Mouse (Mus musculus): ENCODE measurements around the gene Gm20604. TPM values are rescaled to one million over a fixed set of nuclear protein-coding genes. Genes with fewer than 3 reads are reported as not detected.

The Gm20604 gene
- polyA plus RNA-seq, 1 experiment = 4.2 TPM

DNA sequence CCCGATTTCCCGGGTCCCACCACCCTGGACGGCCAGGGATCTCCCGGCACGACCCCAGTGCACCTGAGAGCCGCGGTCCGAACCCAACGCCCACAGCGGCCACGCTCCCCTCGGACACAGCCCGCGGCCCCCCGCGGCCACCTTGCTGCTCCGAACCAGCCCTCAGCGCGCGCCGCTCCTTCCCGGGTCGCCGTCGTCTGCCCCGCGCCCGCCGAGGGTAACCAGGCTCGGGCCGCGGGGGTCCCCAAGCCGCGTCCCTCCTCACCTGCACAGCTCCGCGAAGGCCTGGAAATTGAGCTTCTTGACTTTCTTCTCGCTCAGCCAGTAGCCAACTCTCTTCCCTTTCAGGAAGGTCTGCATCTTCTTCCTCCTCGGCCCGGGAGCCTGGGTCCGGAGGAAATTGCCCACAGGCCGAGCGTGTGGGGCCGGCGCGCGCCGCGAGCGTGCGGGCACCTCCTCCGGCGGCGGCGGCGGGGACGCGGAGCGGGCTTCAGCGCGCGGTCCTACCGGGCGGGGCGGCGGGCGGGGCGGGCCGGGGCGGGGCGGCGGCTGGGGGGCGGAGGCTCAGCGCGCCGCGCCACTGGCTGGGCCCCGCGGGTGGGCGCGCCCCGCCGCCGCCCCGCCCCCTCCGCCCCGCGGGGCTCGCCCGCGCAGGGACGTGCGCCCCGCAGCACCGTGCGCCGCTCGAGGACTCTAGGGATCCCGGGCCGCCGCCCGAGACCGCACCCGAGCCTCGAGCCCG, 53.8 kb downstream of the Gm20604 start, which contains the start of gene Itpk1:
Gene Itpk1 (minus strand): TSS at position 474 of the 742 bp plus-strand sequence.
- Histone ChIP-seq H3K27ac (ENCODE audit: control insufficient read depth, insufficient read depth, low read length) (peak within 1 kb of the TSS; percentile 15; the same call in 1 of the 2 replicates), H3K4me3 (ENCODE audit: control insufficient read depth, insufficient read depth, low read length) (peak within 1 kb of the TSS; percentile 85), H3K27me3 (ENCODE audit: control insufficient read depth, insufficient read depth, low read length) (no peaks in the 10 kb centered on the region), H3K4me1 (replicated peaks; ENCODE audit: control insufficient read depth, insufficient read depth, low read length) (peaks cover 39% of the 10 kb centered on the region), H3K36me3 (ENCODE audit: control insufficient read depth, insufficient read depth, low read length) (no peaks in the 10 kb centered on the region)
- WGBS = 5% methylated on average over 101 of the region's 105 CpGs
- peak; percentile 50 for DNase-seq
- TF ChIP-seq POLR2A (IDR thresholded peaks at IDR 0.05; ENCODE audit: control insufficient read depth, extremely low read depth, insufficient read depth, low read length, poor library complexity) = peak; percentile 12; the same call in 1 of the 2 replicates
- no peak for TF ChIP-seq CTCF (IDR thresholded peaks at IDR 0.05; ENCODE audit: borderline replicate concordance, control insufficient read depth, extremely low read depth, insufficient read depth, low read length, poor library complexity)

DNA sequence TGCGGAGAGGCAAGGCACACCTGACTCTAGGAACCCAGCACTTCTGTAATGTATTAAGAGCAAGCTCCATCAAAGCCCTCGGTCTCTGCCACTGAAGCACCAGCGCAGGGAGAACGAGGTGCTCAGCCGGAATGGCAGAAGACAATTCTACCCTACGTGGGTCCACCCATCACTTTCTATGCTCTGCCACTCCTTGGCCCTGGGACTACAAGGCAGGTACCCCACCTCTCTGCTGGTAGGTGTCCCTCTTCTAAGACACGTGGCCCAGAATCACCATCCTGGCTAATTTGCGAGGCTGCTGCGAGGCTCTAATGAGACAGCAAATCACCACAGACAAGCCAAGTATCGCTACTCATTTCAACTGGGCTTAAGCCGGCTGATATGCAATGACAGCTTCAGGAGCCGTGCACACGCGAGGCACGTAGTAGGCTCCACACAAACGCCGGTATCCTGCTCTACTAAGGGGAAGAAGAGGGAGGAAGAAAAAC, 54.5 kb downstream of the Gm20604 start:
- TF ChIP-seq POLR2A (IDR thresholded peaks at IDR 0.05; ENCODE audit: control insufficient read depth, extremely low read depth, insufficient read depth, low read length, poor library complexity) (no peak), CTCF (IDR thresholded peaks at IDR 0.05; ENCODE audit: borderline replicate concordance, control insufficient read depth, extremely low read depth, insufficient read depth, low read length, poor library complexity) (no peak)
- Histone ChIP-seq H3K4me3 (ENCODE audit: control insufficient read depth, insufficient read depth, low read length) (peak overlapping the region; percentile 85), H3K27ac (ENCODE audit: control insufficient read depth, insufficient read depth, low read length) (peak overlapping the region; percentile 15; the same call in 1 of the 2 replicates), H3K36me3 (ENCODE audit: control insufficient read depth, insufficient read depth, low read length) (no peaks in the 10 kb centered on the region), H3K27me3 (ENCODE audit: control insufficient read depth, insufficient read depth, low read length) (no peaks in the 10 kb centered on the region), H3K4me1 (replicated peaks; ENCODE audit: control insufficient read depth, insufficient read depth, low read length) (peaks cover 45% of the 10 kb centered on the region)
- no peak for DNase-seq
- under 1% methylated on average over 17 of the region's 17 CpGs for WGBS

DNA sequence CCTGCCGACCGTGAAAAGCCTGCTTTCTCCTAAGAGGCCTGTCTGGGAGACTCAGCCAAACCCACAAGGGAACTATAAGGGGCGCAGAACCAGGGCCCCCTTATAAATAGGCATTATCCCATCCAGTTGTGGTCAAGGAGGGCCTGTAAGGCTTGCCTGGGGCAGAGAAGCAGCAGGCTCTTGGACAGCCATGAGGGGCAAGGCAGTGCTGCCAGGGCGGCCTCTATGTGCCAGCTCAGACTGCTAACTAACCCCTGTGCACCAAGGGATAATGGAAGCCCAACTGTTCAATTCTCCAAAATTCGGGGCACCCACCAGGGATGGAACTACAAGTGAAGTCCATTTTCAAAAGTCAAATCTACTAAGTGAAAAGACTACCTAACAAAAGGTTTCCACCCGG, 55.0 kb downstream of the Gm20604 start:
- Histone ChIP-seq H3K27me3 (ENCODE audit: control insufficient read depth, insufficient read depth, low read length) (no peaks in the 10 kb centered on the region), H3K4me1 (replicated peaks; ENCODE audit: control insufficient read depth, insufficient read depth, low read length) (peaks cover 50% of the 10 kb centered on the region), H3K27ac (ENCODE audit: control insufficient read depth, insufficient read depth, low read length) (0 out of 2 replicates have a peak overlapping the region, but pooled peaks have one; percentile 15), H3K4me3 (ENCODE audit: control insufficient read depth, insufficient read depth, low read length) (peak overlapping the region; percentile 85), H3K36me3 (ENCODE audit: control insufficient read depth, insufficient read depth, low read length) (no peaks in the 10 kb centered on the region)
- WGBS = 29% methylated on average over 6 of the region's 6 CpGs
- DNase-seq = no peak
- TF ChIP-seq POLR2A (IDR thresholded peaks at IDR 0.05; ENCODE audit: control insufficient read depth, extremely low read depth, insufficient read depth, low read length, poor library complexity) = no peak
- no peak for TF ChIP-seq CTCF (IDR thresholded peaks at IDR 0.05; ENCODE audit: borderline replicate concordance, control insufficient read depth, extremely low read depth, insufficient read depth, low read length, poor library complexity)

DNA sequence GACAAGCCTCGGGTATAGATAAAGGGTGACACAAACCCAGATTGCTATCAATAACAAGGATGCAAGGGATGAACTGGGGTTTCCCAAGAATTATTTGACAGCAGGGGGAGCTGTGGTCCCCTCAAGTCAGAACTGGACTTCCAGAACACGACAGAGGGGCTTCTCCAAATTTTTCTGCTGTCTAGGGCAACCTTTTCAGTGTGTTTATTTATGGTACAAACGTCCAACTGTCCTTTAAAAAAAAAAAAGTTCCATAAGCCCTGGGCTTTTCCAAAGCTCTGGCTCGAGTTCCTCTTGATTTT, 55.4 kb downstream of the Gm20604 start:
- 14% methylated on average over 4 of the region's 4 CpGs for WGBS
- H3K27ac ChIP-seq (ENCODE audit: control insufficient read depth, insufficient read depth, low read length) = peak overlapping the region; percentile 77; the same call in 1 of the 2 replicates
- H3K4me1 ChIP-seq (replicated peaks; ENCODE audit: control insufficient read depth, insufficient read depth, low read length) = peaks cover 54% of the 10 kb centered on the region
- peak overlapping the region; percentile 32; the same call in 1 of the 2 replicates for H3K4me3 ChIP-seq (ENCODE audit: control insufficient read depth, insufficient read depth, low read length)
- H3K27me3 ChIP-seq (ENCODE audit: control insufficient read depth, insufficient read depth, low read length) = no peaks in the 10 kb centered on the region
- DNase-seq = no peak
- TF ChIP-seq POLR2A (IDR thresholded peaks at IDR 0.05; ENCODE audit: control insufficient read depth, extremely low read depth, insufficient read depth, low read length, poor library complexity) = no peak
- TF ChIP-seq CTCF (IDR thresholded peaks at IDR 0.05; ENCODE audit: borderline replicate concordance, control insufficient read depth, extremely low read depth, insufficient read depth, low read length, poor library complexity) = no peak
- H3K36me3 ChIP-seq (ENCODE audit: control insufficient read depth, insufficient read depth, low read length) = no peaks in the 10 kb centered on the region

DNA sequence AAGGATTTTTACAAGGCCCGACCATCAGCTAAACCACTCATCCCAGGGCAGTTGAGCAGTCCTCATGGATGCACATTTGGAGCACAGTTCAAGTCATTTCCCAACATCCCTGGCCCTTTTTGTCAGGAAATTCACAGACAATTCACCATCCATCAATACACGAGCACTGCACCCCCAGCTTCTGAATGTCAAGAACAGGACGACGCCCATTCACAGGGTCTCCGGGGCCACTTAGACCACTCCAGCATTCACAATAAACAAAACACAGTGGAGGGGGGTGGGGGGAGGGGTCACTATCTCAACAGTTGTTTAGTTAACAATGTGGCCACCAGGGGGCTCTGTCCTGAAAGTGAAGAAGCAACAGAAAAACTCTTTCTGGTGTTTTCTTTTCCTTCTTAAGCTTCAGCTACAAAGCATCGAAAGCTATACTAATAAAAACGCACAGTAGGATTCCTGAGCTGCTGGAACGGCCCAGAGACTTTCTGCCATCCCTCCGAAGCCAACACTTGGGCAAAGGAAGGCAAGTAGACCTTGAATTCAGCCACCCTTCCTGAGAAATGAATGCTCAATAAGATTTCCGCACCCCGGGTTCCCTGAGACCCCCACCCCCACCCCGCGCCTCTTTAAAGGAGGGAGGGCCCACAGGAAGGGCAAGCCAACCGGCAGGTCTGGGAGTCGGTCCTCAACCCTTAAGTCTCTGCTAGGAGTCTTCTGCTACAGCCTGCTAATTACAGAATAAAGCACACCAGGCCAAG, 55.9 kb downstream of the Gm20604 start:
- Histone ChIP-seq H3K4me3 (ENCODE audit: control insufficient read depth, insufficient read depth, low read length) (peak overlapping the region; percentile 32), H3K27me3 (ENCODE audit: control insufficient read depth, insufficient read depth, low read length) (no peaks in the 10 kb centered on the region), H3K27ac (ENCODE audit: control insufficient read depth, insufficient read depth, low read length) (peak overlapping the region; percentile 77; the same call in 1 of the 2 replicates), H3K4me1 (replicated peaks; ENCODE audit: control insufficient read depth, insufficient read depth, low read length) (peaks cover 59% of the 10 kb centered on the region), H3K36me3 (ENCODE audit: control insufficient read depth, insufficient read depth, low read length) (no peaks in the 10 kb centered on the region)
- TF ChIP-seq POLR2A (IDR thresholded peaks at IDR 0.05; ENCODE audit: control insufficient read depth, extremely low read depth, insufficient read depth, low read length, poor library complexity) = no peak
- 0 out of 2 replicates have a peak, but pooled peaks have one; percentile 21 for TF ChIP-seq CTCF (IDR thresholded peaks at IDR 0.05; ENCODE audit: borderline replicate concordance, control insufficient read depth, extremely low read depth, insufficient read depth, low read length, poor library complexity)
- 12% methylated on average over 15 of the region's 15 CpGs for WGBS
- DNase-seq = peak; percentile 84

DNA sequence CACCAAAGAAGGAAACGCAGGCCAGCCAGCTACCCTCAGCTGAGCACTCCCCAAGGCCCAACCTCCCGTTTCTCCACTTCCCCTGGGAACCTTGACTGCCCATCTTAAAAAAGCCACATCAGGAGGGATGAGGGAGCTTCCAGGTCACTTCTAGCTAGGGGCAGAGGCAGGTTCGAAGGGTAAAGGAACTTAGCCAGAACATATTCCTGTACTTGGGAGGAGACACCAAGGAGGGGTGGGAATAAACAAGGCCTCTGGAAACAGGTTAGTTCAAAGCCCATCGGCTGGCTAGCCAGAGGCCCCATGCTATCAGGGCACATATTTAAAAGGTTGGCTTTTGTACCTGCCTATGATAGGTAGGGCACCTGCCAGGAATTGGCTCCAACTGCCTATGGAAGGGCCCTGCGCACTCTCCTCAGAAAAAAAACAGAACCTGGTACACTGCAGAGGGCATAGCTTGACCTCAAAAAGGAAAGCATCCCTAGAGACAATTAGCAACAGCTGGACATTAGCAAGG, 56.7 kb downstream of the Gm20604 start:
- Histone ChIP-seq H3K4me1 (replicated peaks; ENCODE audit: control insufficient read depth, insufficient read depth, low read length) (peaks cover 67% of the 10 kb centered on the region), H3K4me3 (ENCODE audit: control insufficient read depth, insufficient read depth, low read length) (no peak overlapping the region), H3K27me3 (ENCODE audit: control insufficient read depth, insufficient read depth, low read length) (no peaks in the 10 kb centered on the region), H3K27ac (ENCODE audit: control insufficient read depth, insufficient read depth, low read length) (no peak overlapping the region), H3K36me3 (ENCODE audit: control insufficient read depth, insufficient read depth, low read length) (no peaks in the 10 kb centered on the region)
- DNase-seq = no peak
- WGBS = 72% methylated on average over 5 of the region's 5 CpGs
- TF ChIP-seq CTCF (IDR thresholded peaks at IDR 0.05; ENCODE audit: borderline replicate concordance, control insufficient read depth, extremely low read depth, insufficient read depth, low read length, poor library complexity) (no peak), POLR2A (IDR thresholded peaks at IDR 0.05; ENCODE audit: control insufficient read depth, extremely low read depth, insufficient read depth, low read length, poor library complexity) (no peak)
